Mouse (Mus musculus) mature B cell (primary cell): Measurements from ENCODE around the gene Klhdc7a.

Experiments
- in situ Hi-C: fragments of 300-500 bp; cut with MboI; formaldehyde crosslinking; loops from 2 replicates; pipeline ENCODE4 v1.14.3; 2019

Gene Klhdc7a

DNA sequence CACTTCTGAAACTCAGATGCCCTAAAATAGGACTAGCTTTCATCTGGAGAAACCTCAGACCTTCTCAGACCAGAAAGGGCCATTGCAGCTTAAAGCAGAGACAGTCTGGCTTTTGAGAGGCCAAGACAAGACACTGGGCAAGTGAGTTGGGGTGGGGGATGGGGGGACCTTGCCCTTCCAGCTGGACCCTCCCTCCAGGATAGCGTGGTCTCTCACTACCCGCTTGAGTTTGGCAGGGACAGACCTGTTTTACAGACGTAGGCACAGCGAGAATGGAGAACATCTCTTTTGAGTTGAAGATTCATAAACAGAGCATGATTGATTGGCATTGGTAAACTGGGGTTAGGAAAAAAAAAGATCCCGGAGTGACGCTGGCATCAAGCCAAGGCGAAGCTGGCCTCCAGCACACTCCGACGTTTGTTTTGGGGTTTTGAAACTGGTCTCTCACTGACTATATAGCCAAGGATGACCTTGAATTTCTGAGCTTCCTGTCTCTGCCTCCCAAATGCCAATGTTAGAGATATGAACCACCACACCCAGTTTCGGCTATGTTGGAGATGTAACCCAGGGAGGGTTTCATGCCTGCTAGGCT lies 7.0 kb downstream of the Klhdc7a start:
- in situ Hi-C loops, result no loop called here

GRCm38 (mm10) chr4:139960086-139960713 lies 7.6 kb downstream of the Klhdc7a start:
- in situ Hi-C loops, result no loop called here

GRCm38 (mm10) chr4:139959188-139959587 lies 8.6 kb downstream of the Klhdc7a start:
- in situ Hi-C loops, result no loop called here

DNA sequence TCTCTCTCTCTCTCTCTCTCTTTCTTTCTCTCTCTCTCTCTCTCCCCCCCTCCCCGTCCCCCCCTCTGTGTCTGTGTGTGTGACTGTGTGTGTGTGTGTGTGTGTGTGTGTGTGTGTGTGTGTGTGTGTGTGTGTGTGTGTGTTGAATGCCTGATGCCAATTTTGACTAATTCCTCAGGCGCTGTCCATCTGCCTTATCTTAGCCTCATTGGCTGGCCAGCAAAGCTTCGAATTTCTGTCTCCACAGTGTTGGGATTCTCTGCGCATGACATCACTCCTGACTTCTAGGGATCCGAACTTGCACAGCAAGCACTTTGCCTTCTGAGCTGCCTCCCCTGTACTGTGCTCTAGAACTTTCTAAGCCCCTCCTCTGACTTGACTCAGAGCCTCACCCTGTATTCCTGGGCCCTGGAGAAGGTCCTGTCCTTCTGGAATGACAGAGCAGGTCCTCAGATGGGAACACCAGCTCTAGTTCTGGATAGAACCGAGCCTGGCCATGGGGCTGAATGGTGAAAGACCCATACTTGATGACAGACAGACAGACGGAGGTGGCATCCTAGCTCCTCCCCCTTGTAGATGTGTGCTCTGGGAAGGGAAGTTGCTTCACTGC lies 16.8 kb downstream of the Klhdc7a start:
- in situ Hi-C loops, result no loop called here

DNA sequence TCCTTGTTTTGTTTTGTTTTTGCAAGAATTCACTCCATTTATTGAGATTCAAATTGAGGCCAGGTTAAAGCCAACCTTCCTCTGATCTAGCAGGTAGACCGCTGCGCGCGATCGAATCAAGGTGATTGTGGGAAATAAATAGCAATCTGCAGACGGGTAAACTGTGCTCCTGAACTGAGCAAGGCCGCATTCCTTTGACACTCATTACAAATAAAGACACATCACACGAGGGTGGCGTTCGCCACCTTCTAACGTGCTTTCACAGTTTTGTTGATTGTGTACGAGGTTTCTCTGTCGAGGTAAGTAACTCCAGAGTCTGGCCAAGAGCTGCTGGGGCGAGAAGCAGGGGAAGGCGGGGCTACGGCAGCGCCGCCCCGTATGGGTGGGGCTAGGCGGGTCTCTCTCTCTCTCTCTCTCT lies 17.4 kb downstream of the Klhdc7a start:
- in situ Hi-C loops, result no loop called here

DNA sequence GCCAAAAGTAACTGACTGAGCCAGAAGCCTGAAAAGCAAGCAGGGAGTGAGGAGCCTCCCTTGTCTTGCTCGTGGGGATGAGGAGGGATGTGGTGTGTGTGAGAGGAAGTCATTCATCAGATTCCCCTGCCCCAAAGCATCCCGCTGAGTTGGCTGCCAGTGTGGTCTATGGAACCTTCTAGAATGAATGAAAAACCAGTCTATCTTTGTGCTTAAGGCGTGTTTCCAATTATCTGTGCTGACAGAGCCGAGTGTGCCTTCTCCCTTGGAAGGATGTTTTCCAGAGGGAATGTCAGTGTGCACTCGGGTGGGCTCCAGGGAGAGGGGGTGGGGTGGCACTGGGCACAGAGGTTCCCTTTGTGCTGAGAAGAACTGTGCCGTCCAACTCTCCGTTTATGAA lies 19.2 kb downstream of the Klhdc7a start:
- in situ Hi-C loops, result no loop called here

DNA sequence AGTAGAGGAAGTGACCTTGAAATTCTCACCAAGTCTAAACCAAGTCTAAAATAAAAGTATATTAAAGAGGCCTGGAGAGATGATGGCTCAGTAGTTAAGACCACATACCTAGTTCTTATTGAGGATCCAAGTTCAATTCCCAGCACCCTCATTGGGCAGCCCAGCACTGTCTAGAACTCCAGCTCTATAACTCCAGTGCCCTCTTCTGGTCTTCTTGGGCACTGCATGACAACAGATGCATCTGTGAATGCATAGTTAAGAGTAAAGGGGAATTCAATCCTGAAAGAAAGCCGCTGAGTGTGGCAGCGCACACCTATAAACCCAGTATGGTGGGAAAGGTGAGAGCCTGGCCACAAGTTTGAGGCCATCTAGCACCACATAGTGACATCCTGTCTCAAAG lies 20.5 kb downstream of the Klhdc7a start:
- in situ Hi-C loops, result no loop called here

- in situ Hi-C loops, result no loop called here
Observed at GRCm38 (mm10) chr4:139941831-139942230, 26.0 kb downstream of the Klhdc7a start.

DNA sequence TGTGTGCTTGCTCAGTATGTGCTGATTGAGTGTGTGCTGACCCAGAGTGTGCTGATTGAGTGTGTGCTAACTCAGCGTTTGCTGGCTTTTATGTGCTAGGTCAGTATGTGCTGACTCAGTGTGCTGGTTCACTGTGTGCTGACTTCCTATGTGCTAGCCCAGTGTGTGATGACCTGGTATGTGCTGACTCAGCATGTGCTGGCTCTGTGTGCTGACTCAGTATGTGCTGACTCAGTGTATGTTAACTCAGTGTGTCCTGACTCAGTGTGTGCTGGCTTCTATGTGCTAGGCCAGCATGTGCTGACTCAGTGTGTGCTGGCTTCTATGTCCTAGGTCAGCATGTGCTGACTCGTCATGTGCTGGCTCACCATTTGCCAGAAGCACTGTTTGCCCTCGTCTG lies 32.3 kb downstream of the Klhdc7a start:
- in situ Hi-C loops, result no loop called here

- in situ Hi-C loops, result no loop called here
Observed at GRCm38 (mm10) chr4:139932970-139933801, 34.6 kb downstream of the Klhdc7a start.

- in situ Hi-C loops, result no loop called here
Observed at GRCm38 (mm10) chr4:139931790-139932510, 35.9 kb downstream of the Klhdc7a start.

DNA sequence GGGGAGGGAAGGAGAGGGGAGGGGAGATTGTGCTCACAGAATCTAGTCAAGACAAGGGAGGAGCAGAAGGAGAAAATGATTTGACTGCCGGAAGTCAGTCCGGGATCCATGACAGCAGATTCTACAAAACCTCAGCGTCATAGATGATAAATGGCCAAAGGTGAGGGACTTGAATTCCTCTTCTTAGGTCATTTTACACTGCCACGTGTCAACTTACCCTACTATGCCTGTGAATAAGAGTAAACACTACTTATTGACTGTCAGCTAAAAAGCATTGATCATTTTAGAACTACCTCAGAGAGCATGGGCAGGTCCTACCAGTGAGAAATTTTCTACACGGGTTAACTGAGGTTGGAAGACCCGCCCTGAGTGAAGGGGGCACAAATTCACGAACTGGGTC lies 36.9 kb downstream of the Klhdc7a start:
- in situ Hi-C loops, result no loop called here

GRCm38 (mm10) chr4:139926161-139926561 lies 41.7 kb downstream of the Klhdc7a start:
- in situ Hi-C loops, result no loop called here

DNA sequence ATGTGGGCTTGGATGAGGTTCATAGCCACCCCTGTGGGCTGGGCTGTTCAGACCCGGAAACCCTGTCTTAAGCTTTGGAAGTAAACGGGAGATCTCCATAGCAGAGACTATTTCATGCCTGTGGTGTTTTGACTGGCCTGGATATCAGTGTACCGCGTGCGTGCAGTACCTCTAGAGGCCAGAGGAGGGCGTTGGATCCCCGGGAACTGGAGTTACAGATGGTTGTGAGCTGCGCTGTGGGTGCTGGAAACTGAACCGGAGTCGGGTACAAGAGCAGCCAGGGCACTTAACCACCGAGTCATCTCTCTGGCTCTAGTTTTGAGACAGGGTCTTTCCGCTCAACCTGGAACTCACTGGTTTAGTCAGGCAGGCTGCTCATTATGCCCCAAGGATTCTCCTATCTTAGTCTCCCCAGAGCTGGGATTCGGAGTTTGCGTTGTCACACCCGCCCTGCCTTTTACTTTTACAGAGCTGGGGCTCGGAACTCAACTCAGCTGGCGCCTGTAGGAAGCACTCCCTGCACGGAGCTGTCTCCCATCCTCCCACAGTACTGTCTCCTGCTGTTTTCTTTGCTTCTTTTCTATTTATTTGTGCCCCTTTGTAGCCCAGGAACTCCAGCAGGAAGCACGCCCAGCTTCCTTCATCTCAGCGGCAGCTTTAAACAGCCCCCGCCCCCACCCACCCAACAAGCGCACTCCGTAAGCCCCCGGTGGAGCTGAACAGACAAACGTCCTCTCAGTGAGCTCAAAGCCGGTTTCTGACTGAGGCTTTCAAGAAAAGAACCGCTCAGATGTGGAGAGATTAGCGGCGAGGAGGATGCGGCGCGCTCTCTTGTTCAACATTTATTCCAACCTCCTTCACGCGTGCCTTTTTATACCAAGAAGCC lies 42.3 kb downstream of the Klhdc7a start:
- in situ Hi-C loops, result no loop called here

DNA sequence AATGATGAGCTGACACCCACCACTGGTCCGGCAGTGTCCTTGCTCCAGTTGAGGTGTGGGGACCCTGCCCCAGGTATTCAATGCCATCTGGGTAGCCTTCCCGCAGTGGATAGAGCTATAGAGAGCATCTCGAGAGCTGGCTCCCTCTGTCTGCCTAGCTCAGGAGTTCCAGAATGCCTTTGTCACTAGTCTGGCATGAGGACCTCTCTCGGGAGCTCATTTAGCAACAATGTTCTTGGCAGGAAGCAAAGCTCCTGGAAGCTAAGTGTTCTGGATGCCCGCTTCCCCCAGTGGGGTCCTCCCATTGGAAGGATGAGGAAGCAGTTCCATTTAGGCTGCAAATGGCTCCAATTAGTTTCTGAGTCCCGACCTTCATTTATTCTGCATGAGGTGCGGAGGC lies 51.1 kb downstream of the Klhdc7a start:
- in situ Hi-C loops, result no loop called here
